Mouse (Mus musculus) cerebellum, adult 11-12 months (tissue): Measurements from ENCODE around the gene Btg1.
A peak's percentile ranks its signal among the peaks of the same experiment; 100 is the strongest.

Experiments used
- DNase-seq: peaks from one replicate; pipeline ENCODE4 v3.0.0; 2022

The Btg1 gene

DNA sequence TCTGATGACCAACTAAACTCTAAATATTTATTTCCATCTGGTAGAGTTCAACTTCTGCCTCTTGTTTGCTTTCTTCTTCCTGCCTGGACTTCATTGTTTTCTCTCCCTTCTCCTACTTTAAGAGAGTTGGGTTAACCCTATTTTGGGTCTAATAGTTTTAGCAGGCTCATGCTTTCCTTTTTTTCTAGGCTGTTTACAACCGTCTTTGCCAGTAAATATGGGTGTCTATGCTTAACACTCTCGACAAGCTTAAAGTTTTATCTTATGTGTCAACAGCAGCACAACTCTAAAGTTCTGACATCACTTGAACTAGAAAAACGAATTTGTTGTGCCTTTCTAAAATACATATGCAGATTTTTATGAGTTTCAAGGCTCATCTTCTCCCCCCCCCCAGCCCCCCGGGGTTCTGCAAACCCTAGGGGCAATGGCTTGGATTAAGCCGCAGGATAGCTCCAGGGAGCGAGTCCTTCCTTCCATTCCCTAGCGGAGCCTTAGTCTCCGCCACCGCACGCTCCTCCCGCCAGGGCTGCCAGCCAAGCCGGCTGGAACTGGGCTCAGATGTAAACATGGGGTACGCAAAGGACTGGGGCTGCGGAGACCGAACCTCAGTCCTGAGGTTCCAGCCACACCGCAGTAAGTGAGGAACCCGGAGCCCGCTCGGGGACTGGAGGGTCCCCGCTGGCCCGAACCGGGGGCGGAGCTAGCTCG, 651 bp upstream of the Btg1 start:
- DNase-seq, result no peak

DNA sequence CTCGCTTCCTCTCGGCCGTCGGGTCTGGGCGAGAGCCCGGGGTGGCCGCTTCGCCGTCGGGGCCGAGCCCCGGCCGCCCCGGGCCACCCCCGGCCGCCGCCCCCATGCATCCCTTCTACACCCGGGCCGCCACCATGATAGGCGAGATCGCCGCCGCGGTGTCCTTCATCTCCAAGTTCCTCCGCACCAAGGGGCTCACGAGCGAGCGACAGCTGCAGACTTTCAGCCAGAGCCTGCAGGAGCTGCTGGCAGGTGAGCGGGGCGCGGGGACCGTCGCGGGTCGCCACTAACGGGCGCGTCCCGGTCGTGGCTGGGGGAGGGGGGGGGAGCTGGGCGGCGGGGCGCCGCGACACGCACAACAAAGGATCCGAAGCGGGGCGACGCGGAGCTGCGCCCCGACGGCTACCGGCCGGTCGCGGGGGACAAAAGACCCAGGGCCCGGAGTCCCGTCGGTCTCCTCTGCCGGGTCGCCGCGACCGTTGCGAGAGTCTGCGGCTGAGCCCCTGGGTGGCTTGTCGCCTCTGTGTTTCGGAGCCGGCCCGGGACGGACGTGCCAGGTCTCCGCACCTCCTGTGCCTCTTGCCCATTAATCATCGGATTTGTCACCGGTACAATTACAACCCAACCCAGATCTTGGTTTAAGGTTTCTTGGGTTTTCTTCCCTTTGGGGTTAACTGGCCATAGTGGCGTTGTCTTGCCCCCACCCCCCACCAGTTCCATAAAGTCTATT, 580 bp downstream of the Btg1 start:
- DNase-seq, result peak; percentile 59

- peak; percentile 78 for DNase-seq
Measured at GRCm38 (mm10) chr10:96617951-96618575, 1.3 kb downstream of the Btg1 start.

DNA sequence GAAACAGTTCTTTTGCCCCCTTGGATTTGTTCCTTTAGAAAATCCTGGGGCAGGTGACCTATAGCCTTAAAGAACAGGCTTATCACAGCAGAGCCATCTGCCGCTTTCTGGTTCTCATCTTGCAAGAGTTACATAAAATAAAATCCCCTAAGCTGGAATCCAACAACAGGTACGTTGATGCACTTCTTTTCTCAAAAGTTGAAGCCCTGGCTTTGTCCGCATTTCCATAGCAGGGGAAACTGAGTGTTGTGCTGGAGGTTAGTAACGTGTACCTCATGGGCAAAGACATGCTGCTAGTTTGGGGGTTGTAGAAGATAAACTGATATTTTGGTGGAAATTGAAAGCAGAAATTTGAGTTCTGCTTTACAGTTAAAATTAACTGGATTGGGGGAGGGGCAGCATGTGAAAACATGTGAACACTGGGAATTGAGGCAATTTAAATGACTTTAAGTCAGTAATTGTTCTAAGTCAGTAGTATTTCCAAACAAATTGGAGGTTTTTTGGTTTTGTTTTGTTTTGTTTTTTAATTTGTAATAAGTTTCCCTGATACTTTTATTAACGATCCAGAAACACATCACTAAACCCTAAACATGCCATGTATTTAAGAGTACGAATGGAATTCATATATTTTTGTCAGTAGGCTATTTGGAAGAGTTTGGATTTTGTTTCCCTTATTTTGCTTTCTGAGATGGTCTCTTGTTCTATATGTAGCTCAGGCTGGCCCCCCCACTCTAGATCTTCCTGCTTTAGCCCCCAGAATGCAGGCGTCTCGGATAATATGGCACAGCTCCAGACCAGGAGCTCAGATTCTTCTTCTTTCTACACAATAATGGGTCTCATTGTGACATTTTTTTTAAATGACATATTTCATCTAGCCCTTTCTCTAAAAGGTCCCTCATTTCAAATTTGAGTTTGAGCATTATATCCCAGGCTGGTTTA, 3.4 kb downstream of the Btg1 start:
- no peak for DNase-seq

DNA sequence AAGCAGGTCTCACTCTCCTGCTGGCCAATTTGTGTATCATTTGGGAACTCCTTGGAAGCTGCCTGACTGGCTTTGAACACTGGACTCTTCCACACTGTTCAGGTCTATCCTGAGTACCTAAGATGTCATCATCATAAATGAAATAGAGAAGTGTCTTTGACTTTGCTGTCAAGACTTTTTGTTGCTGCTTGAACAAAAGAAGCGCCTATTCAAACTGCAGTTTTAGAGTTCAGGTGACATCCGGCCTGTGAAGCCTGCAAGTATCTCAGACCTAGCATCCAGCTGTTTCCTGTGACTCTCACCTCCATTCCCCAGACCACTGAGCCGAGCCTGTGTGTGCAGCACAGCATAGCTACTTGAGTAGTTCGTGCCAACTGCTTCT, 4.1 kb downstream of the Btg1 start:
- DNase-seq, result no peak

DNA sequence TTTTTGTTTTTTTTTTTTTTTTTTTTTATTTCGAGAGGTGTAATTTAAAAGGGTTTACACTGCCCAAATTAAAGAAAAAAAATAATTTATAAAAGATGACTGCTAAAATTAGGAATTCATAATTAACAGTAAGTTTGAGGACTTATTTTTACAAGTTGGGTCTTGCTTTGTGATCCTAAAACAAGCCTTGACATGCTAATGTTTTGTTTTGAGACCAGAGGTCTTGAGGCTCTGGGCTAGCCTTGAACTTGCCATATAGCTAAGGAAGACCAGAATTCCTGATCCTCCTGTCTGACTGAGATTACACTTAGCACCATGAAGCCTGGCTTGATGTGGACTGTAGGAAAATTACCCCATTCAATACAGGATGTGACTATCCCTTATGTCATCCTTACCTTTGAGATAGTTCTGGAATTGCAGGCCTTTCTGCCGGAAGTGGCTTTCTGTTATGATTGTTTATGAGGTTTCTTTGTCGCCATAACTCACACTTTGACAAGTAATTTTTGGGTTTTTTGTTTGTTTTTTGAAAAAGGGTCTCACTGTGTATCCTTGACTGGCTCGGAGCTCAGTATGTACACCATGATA, 4.6 kb downstream of the Btg1 start:
- no peak for DNase-seq

DNA sequence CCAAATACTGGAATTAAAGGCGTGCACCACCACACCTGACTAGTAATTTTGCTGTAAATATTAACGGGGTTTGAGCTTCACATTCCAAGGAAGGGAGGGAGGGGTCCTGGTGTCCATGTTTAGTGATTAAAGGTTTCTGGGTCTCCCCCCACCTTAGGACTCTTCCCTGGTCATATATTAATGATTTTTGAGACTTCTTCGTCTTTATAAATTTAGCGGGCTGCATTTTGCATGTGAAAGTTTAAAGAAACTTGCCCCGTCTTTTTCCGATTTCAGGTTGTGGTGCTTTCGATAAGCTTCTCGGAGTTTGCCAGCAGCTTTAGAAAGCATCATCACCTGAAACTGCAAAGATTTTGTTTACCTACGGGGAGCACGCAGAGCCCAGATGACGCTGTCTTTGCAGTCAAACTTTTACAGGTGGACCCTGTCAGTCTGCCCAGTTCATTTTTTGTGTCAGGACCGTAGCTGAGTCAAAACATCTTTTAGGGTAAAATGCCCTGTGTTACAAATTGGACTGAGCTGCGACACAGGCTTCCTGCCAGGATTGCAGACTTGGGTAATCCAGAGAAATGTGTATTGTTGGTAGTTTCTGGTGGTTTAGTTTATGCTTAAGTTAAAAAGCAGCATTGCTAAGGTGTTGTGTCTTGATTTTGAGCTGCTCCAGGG, 5.3 kb downstream of the Btg1 start:
- no peak for DNase-seq

- DNase-seq, result no peak
Measured at GRCm38 (mm10) chr10:96622761-96623632, 6.2 kb downstream of the Btg1 start.

GRCm38 (mm10) chr10:96623633-96624195, 6.9 kb downstream of the Btg1 start:
- no peak for DNase-seq

GRCm38 (mm10) chr10:96624406-96624805, 7.6 kb downstream of the Btg1 start:
- no peak for DNase-seq

DNA sequence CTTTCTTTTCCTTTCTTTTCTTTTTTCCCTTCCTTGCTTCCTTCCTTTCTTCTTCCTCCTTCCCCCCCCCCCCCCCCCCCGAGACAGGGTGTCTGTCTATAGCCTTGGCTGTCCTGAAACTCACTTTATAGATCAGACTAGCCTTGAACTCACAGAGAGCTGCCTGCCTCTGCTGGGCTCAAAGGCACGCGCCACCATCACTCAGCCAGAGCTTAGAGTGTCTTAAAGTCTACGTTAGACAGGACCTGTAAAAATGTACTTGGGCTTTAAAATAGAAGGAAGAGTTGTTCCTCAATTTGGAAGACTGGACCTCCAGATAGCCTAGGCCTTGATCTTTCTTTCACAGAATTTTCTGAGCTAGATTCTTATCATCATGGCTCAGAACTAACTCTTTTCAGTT, 8.3 kb downstream of the Btg1 start:
- no peak for DNase-seq

DNA sequence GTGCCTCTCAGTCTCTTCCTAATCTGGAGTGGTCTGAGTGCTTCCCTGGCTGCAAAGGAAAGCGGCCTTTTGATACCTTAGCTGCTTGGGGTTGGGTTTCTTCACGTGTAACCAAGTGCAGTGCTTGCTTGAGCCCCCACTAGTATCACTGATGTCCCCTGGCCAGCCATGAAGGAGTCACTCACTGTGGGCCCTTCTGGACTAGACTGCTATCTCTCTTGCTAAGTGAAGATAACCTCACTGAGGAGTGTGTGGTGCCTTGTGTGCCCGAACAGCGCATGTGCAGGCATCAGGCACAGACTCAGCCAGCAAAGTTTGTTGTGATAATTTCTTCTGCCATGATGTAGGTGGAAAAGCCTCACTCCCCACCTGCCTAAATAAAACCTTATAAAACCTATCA, 8.9 kb downstream of the Btg1 start:
- DNase-seq, result no peak

- no peak for DNase-seq
Measured at GRCm38 (mm10) chr10:96626120-96626750, 9.4 kb downstream of the Btg1 start.

DNA sequence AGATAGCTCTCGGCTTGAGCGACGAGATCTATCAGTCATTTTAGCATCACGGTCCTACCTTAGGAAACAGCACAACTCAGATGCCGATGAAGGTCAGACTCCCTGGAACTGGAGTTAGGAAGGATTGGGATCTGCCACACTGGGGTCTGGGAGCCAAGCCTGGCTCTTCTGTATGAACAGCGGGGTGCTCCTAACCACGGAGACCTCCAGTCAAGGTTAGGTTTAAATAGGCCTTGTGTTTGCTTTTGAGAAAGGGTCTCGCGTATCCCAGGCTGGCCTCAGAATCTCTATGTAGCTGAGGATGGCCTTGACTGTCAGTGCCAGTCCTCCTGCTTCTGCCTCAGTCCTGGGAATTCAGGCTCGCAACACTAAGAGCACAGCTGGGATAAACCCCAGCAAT, 10.5 kb downstream of the Btg1 start:
- DNase-seq, result no peak

DNA sequence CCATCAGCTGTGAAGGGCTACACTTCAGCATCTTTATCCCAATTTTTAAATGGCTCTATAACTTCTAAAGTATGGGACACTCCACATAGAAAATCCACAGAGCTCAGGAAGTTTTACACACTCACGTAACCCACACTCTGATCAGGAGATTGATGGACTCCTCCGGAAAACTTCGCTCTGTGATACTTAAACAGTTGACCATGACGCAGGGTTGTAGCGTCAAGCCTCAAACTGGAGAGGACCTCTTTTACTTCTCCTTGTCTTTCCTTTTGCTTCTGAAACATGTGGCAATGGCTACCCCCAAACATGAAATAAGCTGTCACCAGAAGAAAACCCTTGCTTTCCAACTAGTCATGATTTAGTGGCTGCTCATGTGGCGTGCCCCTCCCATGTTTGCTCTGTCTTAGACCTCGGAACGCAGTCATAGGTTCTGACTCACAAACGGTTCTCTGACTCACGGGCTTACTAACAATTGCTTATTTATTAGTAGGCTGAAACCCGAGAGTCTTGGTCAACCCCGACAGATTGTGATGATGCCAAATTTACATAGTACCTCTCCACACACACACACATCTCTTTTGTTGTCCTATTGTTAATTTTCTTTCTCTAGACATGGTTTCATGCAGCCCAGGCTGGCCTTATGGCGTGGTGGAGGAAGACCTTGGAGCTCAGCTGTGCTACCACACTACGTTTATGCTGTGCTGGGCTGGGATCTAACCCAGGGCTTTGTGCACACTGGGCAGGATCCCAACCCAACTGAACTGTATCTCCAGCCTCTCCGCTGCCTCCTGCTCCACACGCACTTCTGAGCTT, 11.5 kb downstream of the Btg1 start:
- peak; percentile 72 for DNase-seq

- no peak for DNase-seq
Measured at GRCm38 (mm10) chr10:96628913-96629199, 12.1 kb downstream of the Btg1 start.

DNA sequence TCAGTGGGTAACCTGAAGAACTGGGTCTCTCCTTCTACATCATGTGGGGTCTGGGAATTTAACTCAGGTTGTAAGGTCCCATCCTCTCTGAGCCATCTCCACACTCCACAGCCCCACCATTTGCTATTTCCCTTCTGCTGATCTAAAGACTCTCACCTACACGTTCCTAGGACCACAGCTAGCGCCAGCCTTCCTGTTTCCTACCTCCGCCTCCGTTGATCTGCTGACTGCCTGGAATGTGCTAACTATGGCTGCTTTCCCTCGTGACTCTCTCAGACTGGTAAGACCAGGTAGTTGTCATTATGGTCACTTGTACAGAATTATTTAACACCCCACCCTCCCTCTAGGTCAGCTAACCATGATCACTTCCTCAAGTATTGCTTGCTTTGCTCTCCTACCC, 13.3 kb downstream of the Btg1 start:
- no peak for DNase-seq

DNA sequence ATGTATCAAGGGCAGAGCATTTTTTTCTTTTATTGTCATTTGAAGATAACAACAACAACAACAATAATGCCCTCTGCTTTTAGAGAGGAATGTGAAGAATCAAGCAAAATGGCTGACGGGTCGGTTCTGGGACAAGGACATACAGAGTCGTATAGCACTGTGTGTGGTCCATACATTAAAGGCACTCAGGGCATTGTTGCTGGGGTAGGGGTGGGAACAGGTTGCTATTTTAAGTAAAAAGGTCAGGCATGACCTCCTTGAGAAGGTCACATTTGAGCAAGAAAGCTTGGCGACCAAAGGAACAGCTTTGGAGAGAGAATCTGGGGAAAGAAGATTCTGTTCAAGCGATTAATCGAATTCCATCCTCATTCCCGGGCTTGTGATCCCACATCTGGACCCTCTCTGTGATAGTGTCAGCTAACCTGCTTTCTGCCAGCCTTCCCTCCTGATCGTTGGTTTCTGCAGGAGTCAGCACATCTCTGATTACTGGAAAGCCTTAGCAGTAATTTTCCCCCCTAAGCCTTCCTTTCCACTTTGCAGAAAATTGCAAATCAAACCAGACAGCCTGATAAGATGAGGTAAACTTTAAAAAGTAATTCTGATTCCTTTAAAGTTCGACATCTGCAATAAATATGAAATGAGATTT, 14.4 kb downstream of the Btg1 start:
- no peak for DNase-seq
